Mouse (Mus musculus): ENCODE measurements around the gene Ppp2r2d.

The Ppp2r2d gene

GRCm38 (mm10) chr7:138845544-138846391, at the start of gene Ppp2r2d, which contains the start of gene Mapk1ip1:
Gene Ppp2r2d (plus strand): TSS chr7:138846079.
Gene Mapk1ip1 (minus strand): TSS chr7:138846273.
- peak; percentile 98 for DNase-seq

GRCm38 (mm10) chr7:138803386-138803785, 42.5 kb upstream of the Ppp2r2d start:
- DNase-seq: no peak

GRCm38 (mm10) chr7:138807146-138807545, 38.7 kb upstream of the Ppp2r2d start:
- DNase-seq: no peak

GRCm38 (mm10) chr7:138813213-138813875, 32.5 kb upstream of the Ppp2r2d start:
- peak; percentile 40 for DNase-seq

GRCm38 (mm10) chr7:138818314-138818713, 27.6 kb upstream of the Ppp2r2d start:
- no peak for DNase-seq

- no peak for DNase-seq
These were observed 21.5 kb upstream of the Ppp2r2d start for GRCm38 (mm10) chr7:138824423-138824822.

GRCm38 (mm10) chr7:138824995-138825756, 20.7 kb upstream of the Ppp2r2d start:
- no peak for DNase-seq

GRCm38 (mm10) chr7:138827812-138828211, 18.1 kb upstream of the Ppp2r2d start:
- peak; percentile 74 for DNase-seq

- no peak for DNase-seq
These were observed 10.9 kb upstream of the Ppp2r2d start for GRCm38 (mm10) chr7:138835028-138835427.

- DNase-seq: peak; percentile 86
These were observed 5.3 kb upstream of the Ppp2r2d start for GRCm38 (mm10) chr7:138840594-138841021.

- no peak for DNase-seq
These were observed 4.3 kb upstream of the Ppp2r2d start for GRCm38 (mm10) chr7:138841436-138842151.

- no peak for DNase-seq
These were observed 2.5 kb upstream of the Ppp2r2d start for GRCm38 (mm10) chr7:138843421-138843820.

- no peak for DNase-seq
These were observed 768 bp upstream of the Ppp2r2d start for GRCm38 (mm10) chr7:138845111-138845510.

- peak; percentile 57 for DNase-seq
These were observed 668 bp downstream of the Ppp2r2d start for GRCm38 (mm10) chr7:138846502-138846991.

GRCm38 (mm10) chr7:138847316-138848027, 1.6 kb downstream of the Ppp2r2d start:
- no peak for DNase-seq

- no peak for DNase-seq
These were observed 2.4 kb downstream of the Ppp2r2d start for GRCm38 (mm10) chr7:138848028-138848920.

- no peak for DNase-seq
These were observed 4.2 kb downstream of the Ppp2r2d start for GRCm38 (mm10) chr7:138850083-138850482.

GRCm38 (mm10) chr7:138853417-138854031, 7.6 kb downstream of the Ppp2r2d start:
- no peak for DNase-seq

- DNase-seq: no peak
These were observed 8.3 kb downstream of the Ppp2r2d start for GRCm38 (mm10) chr7:138854201-138854600.

- no peak for DNase-seq
These were observed 10.8 kb downstream of the Ppp2r2d start for GRCm38 (mm10) chr7:138856670-138857069.
